Mouse (Mus musculus) forebrain, embryonic 12.5 days (tissue): ENCODE data around the gene Ntrk3. TPM values are rescaled to one million over a fixed set of nuclear protein-coding genes. Genes with fewer than 3 reads are reported as not detected.

Experiments
- ATAC-seq: fragments of 200-750 bp; cut with Nextera tagmentation; 2 replicates; pipeline ENCODE4 v1.8.0; 2017; ENCODE audit warnings: moderate TSS enrichment; ENCODE audit not compliant: low FRiP score
- H3K27ac ChIP-seq: fragments of 300-500 bp; sonication (generic); 2 replicates; pipeline ENCODE4 v1.5.1; 2016; ENCODE audit warnings: mild to moderate bottlenecking
- H3K27me3 ChIP-seq: fragments of 300-500 bp; sonication (generic); 2 replicates; pipeline ENCODE4 v1.6.1; 2016; ENCODE audit warnings: mild to moderate bottlenecking
- H3K36me3 ChIP-seq: fragments of 300-500 bp; sonication (generic); replicated peaks from 2 replicates; pipeline ENCODE4 v1.6.1; 2016; ENCODE audit warnings: mild to moderate bottlenecking
- H3K4me1 ChIP-seq: fragments of 300-500 bp; sonication (generic); 2 replicates; pipeline ENCODE4 v1.6.1; 2016
- H3K4me2 ChIP-seq: fragments of 300-500 bp; sonication (generic); 2 replicates; pipeline ENCODE4 v1.6.1; 2016; ENCODE audit warnings: mild to moderate bottlenecking, moderate library complexity
- H3K4me3 ChIP-seq: fragments of 300-500 bp; sonication (generic); replicated peaks from 2 replicates; pipeline ENCODE4 v1.5.1; 2016; ENCODE audit warnings: mild to moderate bottlenecking
- H3K9ac ChIP-seq: fragments of 300-500 bp; sonication (generic); 2 replicates; pipeline ENCODE4 v1.6.1; 2016; ENCODE audit warnings: mild to moderate bottlenecking
- H3K9me3 ChIP-seq: fragments of 300-500 bp; sonication (generic); 2 replicates; pipeline ENCODE4 v1.6.1; 2016
- WGBS: fragments of 180-500 bp; shearing (Covaris S2); methylation state at CpG from one replicate; pipeline ENCODE4 v1.1.7; 2016; 5-methylcytosine and 5-hydroxymethylcytosine counted together
- polyA plus RNA-seq: library from polyadenylated mRNA; unstranded; fragments of >200 nt; fragmentation: Nextera tagmentation; extraction: Ambion mirVana; gene quantifications from 2 replicates; pipeline ENCODE4 v1.2.1, GENCODE M21; 2016

The Ntrk3 gene
- polyA plus RNA-seq, 1 experiment from 2014 or later: 9.2 TPM

DNA sequence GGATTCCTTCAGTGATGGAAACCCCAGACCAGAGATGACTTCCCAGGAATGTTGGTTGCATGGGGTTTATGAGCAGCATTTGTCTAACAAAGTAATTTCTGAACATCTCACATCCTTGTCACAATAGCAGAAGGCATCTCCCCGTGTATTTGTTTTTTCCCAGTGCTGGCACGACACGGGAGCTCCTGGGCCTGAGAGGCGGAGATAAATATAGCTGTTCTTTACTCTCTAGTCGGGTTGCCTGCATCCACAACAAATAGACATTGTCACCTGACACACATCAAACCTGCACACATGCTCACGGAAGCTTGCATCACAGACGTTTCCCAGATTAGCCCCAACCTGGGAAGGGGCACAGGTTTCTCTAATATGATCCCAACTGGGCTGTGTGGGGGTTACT, 30.1 kb downstream of the Ntrk3 start:
- 83% methylated on average over 7 of the region's 7 CpGs for WGBS
- no peaks in the 10 kb centered on the region for H3K36me3 ChIP-seq
- H3K4me1 ChIP-seq: no peaks in the 10 kb centered on the region
- H3K4me3 ChIP-seq: no peak overlapping the region
- no peaks in the 10 kb centered on the region for H3K9me3 ChIP-seq
- no peak overlapping the region for H3K9ac ChIP-seq
- H3K27me3 ChIP-seq: no peaks in the 10 kb centered on the region
- H3K4me2 ChIP-seq: no peak overlapping the region
- no peak for ATAC-seq
- H3K27ac ChIP-seq: no peak overlapping the region

DNA sequence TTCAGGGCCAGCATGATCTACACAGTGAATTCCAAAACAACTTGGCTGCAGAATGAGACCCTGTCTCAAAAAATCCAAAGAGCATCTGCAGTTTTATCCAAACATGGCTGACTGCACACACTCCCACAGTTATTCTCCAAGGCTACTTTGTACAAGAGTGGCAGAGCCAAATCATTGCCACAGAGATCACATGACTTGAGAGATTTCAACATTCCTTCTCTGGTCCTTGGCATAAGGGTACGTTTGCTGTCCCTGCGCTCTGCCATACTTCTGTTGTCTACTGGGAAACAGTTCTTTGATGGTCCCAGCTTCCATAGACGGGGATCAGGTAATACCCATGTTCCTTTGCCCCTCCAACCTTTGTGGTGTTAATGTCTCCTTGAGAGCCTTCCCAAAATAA, 30.7 kb downstream of the Ntrk3 start:
- Histone ChIP-seq H3K27ac (no peak overlapping the region), H3K9ac (no peak overlapping the region), H3K27me3 (no peaks in the 10 kb centered on the region), H3K4me1 (no peaks in the 10 kb centered on the region), H3K36me3 (no peaks in the 10 kb centered on the region), H3K4me2 (no peak overlapping the region), H3K4me3 (no peak overlapping the region), H3K9me3 (no peaks in the 10 kb centered on the region)
- ATAC-seq: no peak
- 81% methylated on average over 3 of the region's 3 CpGs for WGBS

GRCm38 (mm10) chr7:78702676-78703075, 35.1 kb downstream of the Ntrk3 start:
- H3K4me2 ChIP-seq: no peak overlapping the region
- no peaks in the 10 kb centered on the region for H3K9me3 ChIP-seq
- no peaks in the 10 kb centered on the region for H3K4me1 ChIP-seq
- ATAC-seq: no peak
- no peak overlapping the region for H3K4me3 ChIP-seq
- H3K27ac ChIP-seq: no peak overlapping the region
- H3K36me3 ChIP-seq: no peaks in the 10 kb centered on the region
- H3K9ac ChIP-seq: no peak overlapping the region
- no peaks in the 10 kb centered on the region for H3K27me3 ChIP-seq
- 74% methylated on average over 6 of the region's 6 CpGs for WGBS

DNA sequence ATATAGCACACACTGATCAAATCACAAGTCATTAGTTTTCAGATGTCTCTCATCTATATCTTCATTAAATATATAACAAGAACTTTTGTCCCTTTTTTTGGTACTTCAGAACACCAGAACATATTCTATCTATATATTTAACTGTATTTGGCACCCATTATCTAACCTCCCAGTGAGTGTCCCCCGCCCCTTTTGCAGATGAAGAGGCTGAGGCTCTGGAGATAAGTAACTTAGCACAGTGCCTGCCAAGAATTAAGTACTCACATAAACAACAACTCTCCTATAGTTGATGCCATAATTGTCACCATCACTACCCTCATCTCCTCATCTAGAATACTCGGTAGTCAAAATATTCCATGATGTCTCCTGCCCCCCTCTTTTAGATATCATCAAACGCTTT, 42.6 kb downstream of the Ntrk3 start:
- no peak overlapping the region for H3K4me3 ChIP-seq
- H3K36me3 ChIP-seq: no peaks in the 10 kb centered on the region
- no peak overlapping the region for H3K9ac ChIP-seq
- no peak overlapping the region for H3K27ac ChIP-seq
- ATAC-seq: no peak
- no peaks in the 10 kb centered on the region for H3K9me3 ChIP-seq
- WGBS: 84% methylated on average over 3 of the region's 3 CpGs
- no peak overlapping the region for H3K4me2 ChIP-seq
- no peaks in the 10 kb centered on the region for H3K27me3 ChIP-seq
- no peaks in the 10 kb centered on the region for H3K4me1 ChIP-seq

DNA sequence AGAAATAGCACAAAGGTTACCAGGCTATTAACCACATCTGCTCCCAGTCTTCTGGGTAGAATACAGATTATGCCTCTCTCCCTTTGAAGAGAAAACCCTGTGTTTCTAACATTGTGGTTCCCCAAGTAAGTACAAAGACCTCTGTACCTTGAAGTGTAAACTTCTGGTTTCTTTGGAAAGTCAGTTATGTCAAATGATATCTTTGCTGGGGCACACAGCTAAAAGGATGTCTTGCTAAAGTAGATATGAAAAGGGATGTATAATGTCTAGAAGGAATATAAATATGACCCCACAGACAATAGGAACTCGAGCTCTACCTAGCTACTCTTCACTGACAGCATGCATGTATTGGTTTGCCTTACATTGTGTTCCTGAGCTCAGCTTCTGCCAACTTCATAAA, 44.7 kb downstream of the Ntrk3 start:
- H3K9me3 ChIP-seq: no peaks in the 10 kb centered on the region
- no peak overlapping the region for H3K4me3 ChIP-seq
- no peaks in the 10 kb centered on the region for H3K4me1 ChIP-seq
- WGBS: 57% methylated on average over 1 of the region's 1 CpGs
- no peaks in the 10 kb centered on the region for H3K27me3 ChIP-seq
- no peak for ATAC-seq
- H3K9ac ChIP-seq: no peak overlapping the region
- H3K36me3 ChIP-seq: no peaks in the 10 kb centered on the region
- H3K27ac ChIP-seq: no peak overlapping the region
- H3K4me2 ChIP-seq: no peak overlapping the region

DNA sequence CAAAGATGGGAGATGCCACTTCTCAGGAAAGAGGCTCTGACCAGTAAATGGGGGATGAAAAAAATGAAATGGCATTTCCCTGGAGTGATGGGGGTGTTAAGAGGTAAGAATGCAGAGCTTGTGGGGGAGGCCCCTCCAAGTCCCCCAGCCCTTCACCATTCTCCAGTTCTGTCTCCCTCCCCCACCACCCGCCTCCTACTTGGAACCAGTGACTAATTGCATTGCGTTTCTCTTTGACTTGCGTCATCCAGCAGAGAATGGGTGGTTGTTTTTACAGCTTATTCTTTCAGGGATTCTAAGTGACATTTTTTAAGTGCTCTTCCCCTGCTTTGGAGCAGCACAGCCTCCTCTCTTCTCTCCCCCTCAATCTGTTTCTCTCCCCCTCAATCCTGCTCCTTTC, 46.9 kb downstream of the Ntrk3 start:
- no peaks in the 10 kb centered on the region for H3K4me1 ChIP-seq
- no peaks in the 10 kb centered on the region for H3K36me3 ChIP-seq
- no peak for ATAC-seq
- no peaks in the 10 kb centered on the region for H3K9me3 ChIP-seq
- 57% methylated on average over 3 of the region's 3 CpGs for WGBS
- no peaks in the 10 kb centered on the region for H3K27me3 ChIP-seq
- no peak overlapping the region for H3K4me3 ChIP-seq
- H3K4me2 ChIP-seq: no peak overlapping the region
- no peak overlapping the region for H3K27ac ChIP-seq
- no peak overlapping the region for H3K9ac ChIP-seq

- no peaks in the 10 kb centered on the region for H3K27me3 ChIP-seq
- WGBS: 81% methylated on average over 6 of the region's 6 CpGs
- no peak overlapping the region for H3K4me3 ChIP-seq
- H3K36me3 ChIP-seq: no peaks in the 10 kb centered on the region
- no peak overlapping the region for H3K9ac ChIP-seq
- no peak for ATAC-seq
- H3K9me3 ChIP-seq: no peaks in the 10 kb centered on the region
- H3K4me1 ChIP-seq: no peaks in the 10 kb centered on the region
- no peak overlapping the region for H3K4me2 ChIP-seq
- H3K27ac ChIP-seq: no peak overlapping the region
These were observed 52.9 kb downstream of the Ntrk3 start for GRCm38 (mm10) chr7:78684943-78685342.

- no peak for ATAC-seq
- H3K9me3 ChIP-seq: no peaks in the 10 kb centered on the region
- no peaks in the 10 kb centered on the region for H3K4me1 ChIP-seq
- WGBS: 82% methylated on average over 2 of the region's 2 CpGs
- H3K27me3 ChIP-seq: no peaks in the 10 kb centered on the region
- H3K27ac ChIP-seq: no peak overlapping the region
- H3K9ac ChIP-seq: no peak overlapping the region
- no peak overlapping the region for H3K4me2 ChIP-seq
- H3K4me3 ChIP-seq: no peak overlapping the region
- H3K36me3 ChIP-seq: no peaks in the 10 kb centered on the region
These were observed 56.9 kb downstream of the Ntrk3 start for GRCm38 (mm10) chr7:78680871-78681270.

DNA sequence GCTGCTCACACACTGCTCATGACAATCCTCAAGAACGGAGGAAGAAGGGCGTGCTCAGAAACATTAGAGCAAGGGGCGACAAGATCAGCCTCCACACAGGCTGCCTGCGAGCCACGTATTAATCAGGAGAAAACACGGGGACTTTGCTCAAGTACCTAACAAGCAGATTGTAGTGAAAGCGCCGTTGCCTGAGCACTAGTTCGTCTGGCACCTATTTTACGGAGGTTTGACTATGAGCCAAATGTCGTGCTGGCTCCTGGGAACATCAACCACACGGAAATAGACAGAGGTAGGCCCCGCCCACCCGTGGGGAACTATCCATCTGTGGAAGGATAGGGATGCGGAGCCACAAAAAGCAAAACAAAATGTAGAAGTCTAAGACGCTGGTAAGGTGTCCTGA, 68.4 kb downstream of the Ntrk3 start:
- H3K27me3 ChIP-seq: no peaks in the 10 kb centered on the region
- H3K4me1 ChIP-seq: no peaks in the 10 kb centered on the region
- no peak overlapping the region for H3K9ac ChIP-seq
- WGBS: 91% methylated on average over 16 of the region's 16 CpGs
- no peak for ATAC-seq
- no peak overlapping the region for H3K4me2 ChIP-seq
- H3K9me3 ChIP-seq: no peaks in the 10 kb centered on the region
- no peak overlapping the region for H3K4me3 ChIP-seq
- H3K36me3 ChIP-seq: no peaks in the 10 kb centered on the region
- no peak overlapping the region for H3K27ac ChIP-seq

DNA sequence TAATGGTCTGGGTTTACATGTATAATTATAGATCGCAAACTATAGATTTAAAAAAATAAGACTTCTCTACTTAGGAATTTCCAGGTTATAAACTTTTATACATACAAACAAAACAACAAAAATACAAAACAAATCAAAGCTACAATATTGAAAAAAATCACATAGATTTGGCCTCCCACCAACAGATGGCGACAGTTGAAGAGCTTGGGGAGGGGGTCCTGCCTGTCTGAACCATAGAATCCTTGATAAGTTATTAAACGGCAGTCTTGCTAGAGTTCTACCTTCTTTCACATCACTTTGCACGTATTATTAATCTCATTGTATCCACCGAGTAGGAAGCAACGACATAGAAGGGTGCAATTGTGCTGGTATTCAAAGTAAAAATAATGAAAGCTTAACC, 68.9 kb downstream of the Ntrk3 start:
- H3K4me3 ChIP-seq: no peak overlapping the region
- no peak overlapping the region for H3K9ac ChIP-seq
- no peaks in the 10 kb centered on the region for H3K4me1 ChIP-seq
- no peaks in the 10 kb centered on the region for H3K9me3 ChIP-seq
- WGBS: 90% methylated on average over 6 of the region's 6 CpGs
- no peak overlapping the region for H3K4me2 ChIP-seq
- H3K27ac ChIP-seq: no peak overlapping the region
- no peak for ATAC-seq
- no peaks in the 10 kb centered on the region for H3K36me3 ChIP-seq
- no peaks in the 10 kb centered on the region for H3K27me3 ChIP-seq

DNA sequence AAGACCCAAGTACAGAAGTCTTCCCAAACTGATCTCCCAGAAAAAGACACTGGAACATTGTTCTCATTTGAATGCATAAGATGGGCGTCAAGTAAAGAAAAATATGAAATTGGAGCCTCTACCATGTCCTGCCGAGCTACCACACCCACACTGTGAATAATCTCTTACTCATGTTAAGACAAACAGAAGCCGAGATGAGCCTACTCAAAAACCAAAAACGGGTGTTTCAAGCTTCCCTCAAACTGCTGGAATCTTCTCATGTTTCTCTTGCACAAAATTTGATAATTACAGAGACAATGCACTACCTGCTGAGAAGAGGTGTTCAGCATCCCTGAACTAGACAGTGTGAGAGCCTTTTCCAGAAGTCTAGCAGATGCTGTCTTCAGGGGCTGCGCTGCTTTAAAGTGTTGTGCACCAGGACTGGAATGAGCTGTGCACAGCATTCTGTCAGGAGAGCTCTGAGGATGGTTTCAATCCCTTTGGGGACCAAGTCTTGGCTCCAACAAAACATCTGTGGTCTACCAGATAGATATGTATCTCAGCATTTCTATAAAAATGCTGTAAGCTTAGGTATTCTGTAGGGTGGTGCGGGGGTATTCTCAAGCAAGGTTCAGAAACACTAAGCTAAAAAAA, 69.7 kb downstream of the Ntrk3 start:
- Histone ChIP-seq H3K9me3 (no peaks in the 10 kb centered on the region), H3K27me3 (no peaks in the 10 kb centered on the region), H3K27ac (no peak overlapping the region), H3K4me3 (no peak overlapping the region), H3K36me3 (no peaks in the 10 kb centered on the region), H3K4me2 (no peak overlapping the region), H3K4me1 (no peaks in the 10 kb centered on the region), H3K9ac (no peak overlapping the region)
- no peak for ATAC-seq
- 88% methylated on average over 6 of the region's 6 CpGs for WGBS

GRCm38 (mm10) chr7:78660832-78661231, 77.0 kb downstream of the Ntrk3 start:
- 55% methylated on average over 7 of the region's 7 CpGs for WGBS
- no peaks in the 10 kb centered on the region for H3K9me3 ChIP-seq
- no peaks in the 10 kb centered on the region for H3K36me3 ChIP-seq
- no peak overlapping the region for H3K4me3 ChIP-seq
- H3K4me2 ChIP-seq: no peak overlapping the region
- H3K4me1 ChIP-seq: peaks cover 6% of the 10 kb centered on the region
- H3K27ac ChIP-seq: no peak overlapping the region
- no peaks in the 10 kb centered on the region for H3K27me3 ChIP-seq
- no peak for ATAC-seq
- no peak overlapping the region for H3K9ac ChIP-seq

- Histone ChIP-seq H3K27me3 (no peaks in the 10 kb centered on the region), H3K9ac (no peak overlapping the region), H3K4me2 (no peak overlapping the region), H3K9me3 (no peaks in the 10 kb centered on the region), H3K36me3 (no peaks in the 10 kb centered on the region), H3K4me1 (peaks cover 6% of the 10 kb centered on the region), H3K4me3 (no peak overlapping the region), H3K27ac (no peak overlapping the region)
- 90% methylated on average over 2 of the region's 2 CpGs for WGBS
- no peak for ATAC-seq
These were observed 78.0 kb downstream of the Ntrk3 start for GRCm38 (mm10) chr7:78659846-78660245.
